Mouse (Mus musculus) neural tube, embryonic 14.5 days (tissue): ENCODE measurements around the gene Pomgnt2. TPM values are rescaled to one million over a fixed set of nuclear protein-coding genes. Genes with fewer than 3 reads are reported as not detected.

Source experiments
- ATAC-seq: fragments of 200-750 bp; cut with Nextera tagmentation; 2 replicates; pipeline ENCODE4 v1.8.0; 2017; ENCODE audit warnings: low read depth, mild to moderate bottlenecking, moderate TSS enrichment, moderate library complexity
- H3K27ac ChIP-seq: fragments of 300-500 bp; sonication (generic); 2 replicates; pipeline ENCODE4 v1.5.1; 2014; ENCODE audit warnings: low read depth, mild to moderate bottlenecking, control low read depth, low read length, moderate library complexity, mixed read lengths
- H3K27me3 ChIP-seq: fragments of 300-500 bp; sonication (generic); 2 replicates; pipeline ENCODE4 v1.6.1; 2014; ENCODE audit warnings: low read length; ENCODE audit not compliant: control insufficient read depth, insufficient read depth
- H3K36me3 ChIP-seq: fragments of 300-500 bp; sonication (generic); 2 replicates; pipeline ENCODE4 v1.6.1; 2014; ENCODE audit warnings: low read length, mixed read lengths; ENCODE audit not compliant: control insufficient read depth, insufficient read depth
- H3K4me1 ChIP-seq: fragments of 300-500 bp; sonication (generic); 2 replicates; pipeline ENCODE4 v1.6.1; 2014; ENCODE audit warnings: low read length; ENCODE audit not compliant: control insufficient read depth, insufficient read depth
- H3K4me2 ChIP-seq: fragments of 300-500 bp; sonication (generic); 2 replicates; pipeline ENCODE4 v1.6.1; 2014; ENCODE audit warnings: mild to moderate bottlenecking, low read depth, low read length, control low read depth
- H3K4me3 ChIP-seq: fragments of 300-500 bp; sonication (generic); 2 replicates; pipeline ENCODE4 v1.5.1; 2014; ENCODE audit warnings: low read depth, low read length, control low read depth, mixed read lengths
- H3K9ac ChIP-seq: fragments of 300-500 bp; sonication (generic); replicated peaks from 2 replicates; pipeline ENCODE4 v1.6.1; 2014; ENCODE audit warnings: low read depth, mild to moderate bottlenecking, control low read depth, low read length, mixed read lengths
- H3K9me3 ChIP-seq: fragments of 300-500 bp; sonication (generic); 2 replicates; pipeline ENCODE4 v1.6.1; 2016; ENCODE audit warnings: low read length; ENCODE audit not compliant: control insufficient read depth
- WGBS: fragments of 180-500 bp; shearing (Covaris S2); extraction: QIAGEN DNeasy Blood & Tissue Kit; methylation state at CpG from one replicate; pipeline ENCODE4 v1.1.7; 2014; 5-methylcytosine and 5-hydroxymethylcytosine counted together
- polyA plus RNA-seq: library from polyadenylated mRNA; unstranded; fragments of >200 nt; fragmentation: Nextera tagmentation; extraction: Ambion mirVana; gene quantifications from 2 replicates; pipeline ENCODE4 v1.2.1, GENCODE M21; 2014

Gene Pomgnt2
- polyA plus RNA-seq, 1 experiment from 2014 or later = 28.1 TPM

DNA sequence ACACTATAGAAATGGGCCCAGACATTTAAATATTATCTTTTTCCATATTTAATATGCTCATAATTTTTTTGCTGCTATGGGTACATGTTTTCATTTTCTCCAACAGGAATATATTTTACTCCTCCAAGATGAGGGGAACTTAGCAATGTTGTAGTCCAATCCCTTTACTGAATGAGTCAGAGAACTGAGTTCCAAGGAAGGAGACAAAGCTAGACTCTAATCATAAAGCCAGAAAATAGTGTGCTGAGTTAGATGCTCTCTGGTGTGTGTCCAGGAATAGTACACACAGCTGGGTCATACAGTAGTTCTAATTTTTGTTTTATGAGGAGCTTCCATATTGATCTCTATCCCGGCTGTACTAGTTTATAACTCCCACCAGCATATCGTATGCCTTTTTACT, 9.3 kb upstream of the Pomgnt2 start:
- no peaks in the 10 kb centered on the region for H3K36me3 ChIP-seq
- no peak for ATAC-seq
- H3K4me3 ChIP-seq = no peak overlapping the region
- no peak overlapping the region for H3K9ac ChIP-seq
- H3K27me3 ChIP-seq = no peaks in the 10 kb centered on the region
- 87% methylated on average over 2 of the region's 2 CpGs for WGBS
- no peaks in the 10 kb centered on the region for H3K9me3 ChIP-seq
- no peak overlapping the region for H3K4me2 ChIP-seq
- H3K27ac ChIP-seq = no peak overlapping the region
- H3K4me1 ChIP-seq = peaks cover 4% of the 10 kb centered on the region; the same call in 1 of the 2 replicates

DNA sequence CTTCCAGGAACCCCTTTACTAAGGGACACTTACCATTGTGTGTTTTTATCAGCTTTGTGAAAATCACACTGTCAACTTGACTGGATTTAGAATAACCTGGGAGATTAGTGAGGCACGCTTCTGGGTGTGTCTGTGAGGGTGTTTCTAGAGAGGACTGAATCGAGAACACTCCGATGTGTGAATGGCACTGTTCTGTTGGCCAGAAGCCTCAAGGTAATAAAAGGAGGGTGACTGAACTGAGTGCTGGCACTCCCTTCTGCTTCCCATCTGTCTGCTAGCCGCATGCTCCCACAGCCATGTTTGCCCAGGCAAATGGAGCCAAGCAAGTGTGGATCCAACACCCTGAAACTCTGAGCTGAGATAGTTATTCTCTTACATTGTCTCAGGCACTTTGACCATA, 1.1 kb upstream of the Pomgnt2 start:
- WGBS = 78% methylated on average over 4 of the region's 4 CpGs
- H3K4me2 ChIP-seq = no peak overlapping the region
- ATAC-seq = no peak
- no peak overlapping the region for H3K9ac ChIP-seq
- H3K9me3 ChIP-seq = no peaks in the 10 kb centered on the region
- peaks cover 4% of the 10 kb centered on the region; the same call in 1 of the 2 replicates for H3K27me3 ChIP-seq
- H3K4me3 ChIP-seq = no peak overlapping the region
- no peak overlapping the region for H3K27ac ChIP-seq
- no peaks in the 10 kb centered on the region for H3K36me3 ChIP-seq
- 0 out of 2 replicates have a peak, but pooled peaks cover 9% of the 10 kb centered on the region for H3K4me1 ChIP-seq

DNA sequence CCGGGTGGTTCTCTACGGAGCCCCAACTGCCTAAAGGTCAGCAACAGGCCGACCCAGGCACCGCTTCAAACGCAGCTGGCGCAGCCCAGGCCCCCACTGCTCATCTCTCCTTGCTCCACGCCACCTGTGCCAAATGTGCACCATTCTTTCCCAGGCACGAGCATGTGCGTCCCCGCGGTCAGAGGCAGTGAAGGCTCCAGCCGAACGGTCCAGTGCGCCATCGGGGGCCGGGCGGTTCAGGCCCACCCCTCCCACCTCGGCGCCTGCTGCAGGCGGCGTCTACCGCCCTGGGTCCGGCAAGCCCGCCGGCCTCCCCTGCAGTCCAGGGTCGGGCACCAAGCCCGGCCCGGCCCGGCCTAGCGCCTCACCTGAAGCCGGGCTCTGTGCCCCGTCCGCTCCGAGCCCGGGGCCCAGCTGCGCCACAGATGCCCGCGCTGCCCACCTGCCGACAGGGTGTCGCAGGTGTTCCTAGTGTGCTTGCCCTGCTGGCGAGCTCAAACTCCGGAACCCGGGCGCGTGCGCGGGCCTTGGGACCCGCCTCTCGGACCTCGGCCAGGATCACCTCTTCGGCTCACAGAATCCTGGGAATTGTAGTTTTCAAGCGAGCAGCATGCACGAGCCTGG, 1.3 kb downstream of the Pomgnt2 start:
- H3K27me3 ChIP-seq = peaks cover 4% of the 10 kb centered on the region; the same call in 1 of the 2 replicates
- no peak overlapping the region for H3K27ac ChIP-seq
- H3K4me2 ChIP-seq = peak overlapping the region; percentile 87
- under 1% methylated on average over 50 of the region's 53 CpGs for WGBS
- H3K9ac ChIP-seq = peak overlapping the region; percentile 88
- ATAC-seq = peak; percentile 92
- 0 out of 2 replicates have a peak, but pooled peaks cover 9% of the 10 kb centered on the region for H3K4me1 ChIP-seq
- H3K36me3 ChIP-seq = no peaks in the 10 kb centered on the region
- no peaks in the 10 kb centered on the region for H3K9me3 ChIP-seq
- peak overlapping the region; percentile 96 for H3K4me3 ChIP-seq

DNA sequence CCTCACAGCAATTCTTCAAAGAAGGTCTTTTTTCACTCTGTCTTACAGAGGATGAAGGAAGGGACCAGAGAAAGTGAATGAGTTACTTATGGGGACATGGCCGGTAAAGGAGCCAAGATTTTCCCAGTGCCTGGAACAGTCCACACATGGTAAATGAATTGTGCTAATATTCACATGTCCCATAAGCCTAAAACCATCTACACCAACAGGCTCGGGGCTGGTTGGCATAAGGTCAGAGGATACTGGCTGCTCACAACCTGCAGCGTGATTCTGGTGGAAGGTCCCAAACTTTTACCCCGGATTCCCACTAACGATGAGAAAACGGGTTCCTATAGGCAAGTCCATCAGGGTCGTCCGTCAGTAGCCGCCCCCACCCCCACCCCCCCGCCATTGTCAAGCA, 1.8 kb downstream of the Pomgnt2 start:
- H3K4me2 ChIP-seq = peak overlapping the region; percentile 87
- WGBS = 12% methylated on average over 10 of the region's 10 CpGs
- H3K4me1 ChIP-seq = 0 out of 2 replicates have a peak, but pooled peaks cover 9% of the 10 kb centered on the region
- no peaks in the 10 kb centered on the region for H3K9me3 ChIP-seq
- H3K36me3 ChIP-seq = no peaks in the 10 kb centered on the region
- ATAC-seq = no peak
- peak overlapping the region; percentile 88 for H3K9ac ChIP-seq
- no peak overlapping the region for H3K27ac ChIP-seq
- H3K27me3 ChIP-seq = peaks cover 4% of the 10 kb centered on the region; the same call in 1 of the 2 replicates
- peak overlapping the region; percentile 96 for H3K4me3 ChIP-seq

DNA sequence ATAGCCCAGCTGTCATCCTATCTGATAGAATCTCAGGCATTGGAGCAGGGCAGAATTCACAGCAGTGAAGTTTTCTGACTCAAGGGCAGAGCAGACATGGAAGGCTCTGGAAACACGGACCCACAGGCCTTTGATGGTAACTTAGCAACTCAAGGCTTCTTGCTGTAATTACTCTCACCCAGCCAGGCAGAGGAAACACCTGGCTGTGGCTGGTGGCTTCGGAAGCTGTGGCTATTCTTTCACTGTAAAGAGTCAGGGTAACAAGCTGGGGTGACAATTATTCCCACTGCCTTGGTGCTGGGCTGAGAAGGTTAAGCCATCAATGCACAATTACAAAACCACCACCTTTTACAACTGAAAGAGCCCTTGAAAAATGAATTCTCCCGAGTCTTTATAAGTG, 3.9 kb downstream of the Pomgnt2 start:
- Histone ChIP-seq H3K4me3 (no peak overlapping the region), H3K27me3 (peaks cover 4% of the 10 kb centered on the region; the same call in 1 of the 2 replicates), H3K9me3 (no peaks in the 10 kb centered on the region), H3K27ac (no peak overlapping the region), H3K4me1 (0 out of 2 replicates have a peak, but pooled peaks cover 9% of the 10 kb centered on the region), H3K36me3 (no peaks in the 10 kb centered on the region), H3K9ac (no peak overlapping the region), H3K4me2 (no peak overlapping the region)
- 65% methylated on average over 3 of the region's 3 CpGs for WGBS
- no peak for ATAC-seq

DNA sequence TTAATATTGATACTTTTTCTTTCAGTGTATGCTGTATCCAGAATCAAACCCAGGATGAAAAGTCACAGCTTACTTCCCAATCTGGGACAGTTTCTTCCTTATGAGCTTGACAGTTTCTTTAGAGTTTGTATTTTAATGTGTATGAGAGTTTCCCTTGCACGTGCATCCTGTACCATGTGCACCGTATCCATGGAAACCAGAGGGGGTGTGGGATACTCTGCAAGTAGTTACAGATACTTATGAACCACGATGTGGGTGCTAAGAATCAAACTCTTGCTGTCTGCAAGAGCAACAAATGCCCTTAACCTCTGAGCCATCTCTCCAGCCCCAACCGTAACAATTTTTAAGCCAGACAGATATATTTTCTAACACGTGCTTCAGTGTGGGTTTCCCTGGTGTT, 5.9 kb downstream of the Pomgnt2 start:
- peaks cover 4% of the 10 kb centered on the region; the same call in 1 of the 2 replicates for H3K27me3 ChIP-seq
- 62% methylated on average over 5 of the region's 5 CpGs for WGBS
- 0 out of 2 replicates have a peak, but pooled peaks cover 9% of the 10 kb centered on the region for H3K4me1 ChIP-seq
- H3K27ac ChIP-seq = no peak overlapping the region
- no peaks in the 10 kb centered on the region for H3K9me3 ChIP-seq
- H3K4me2 ChIP-seq = no peak overlapping the region
- H3K9ac ChIP-seq = no peak overlapping the region
- H3K4me3 ChIP-seq = no peak overlapping the region
- no peak for ATAC-seq
- no peaks in the 10 kb centered on the region for H3K36me3 ChIP-seq

DNA sequence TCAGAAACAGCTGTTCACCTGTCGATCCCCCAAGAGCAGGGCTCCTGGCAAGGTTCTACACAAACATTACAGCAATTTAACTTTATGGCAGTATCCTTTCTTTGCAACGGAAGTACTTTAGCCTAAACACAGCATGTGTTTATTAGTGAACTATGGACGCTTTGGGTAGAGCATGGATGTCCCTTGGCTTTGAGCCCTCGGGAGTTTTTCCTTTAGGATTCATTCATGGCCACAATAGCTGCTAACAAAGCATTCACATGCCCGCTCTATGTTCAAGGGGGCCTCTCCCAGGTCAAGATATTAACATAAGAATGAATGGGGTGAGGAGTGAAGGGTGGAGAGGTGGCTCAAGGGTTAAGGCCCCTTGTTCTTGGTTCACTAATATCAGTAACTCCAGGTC, 7.4 kb downstream of the Pomgnt2 start:
- Histone ChIP-seq H3K27ac (no peak overlapping the region), H3K4me3 (no peak overlapping the region), H3K9me3 (no peaks in the 10 kb centered on the region), H3K4me2 (no peak overlapping the region), H3K4me1 (0 out of 2 replicates have a peak, but pooled peaks cover 3% of the 10 kb centered on the region), H3K36me3 (no peaks in the 10 kb centered on the region), H3K9ac (no peak overlapping the region), H3K27me3 (no peaks in the 10 kb centered on the region)
- WGBS = 13% methylated on average over 5 of the region's 5 CpGs
- no peak for ATAC-seq

DNA sequence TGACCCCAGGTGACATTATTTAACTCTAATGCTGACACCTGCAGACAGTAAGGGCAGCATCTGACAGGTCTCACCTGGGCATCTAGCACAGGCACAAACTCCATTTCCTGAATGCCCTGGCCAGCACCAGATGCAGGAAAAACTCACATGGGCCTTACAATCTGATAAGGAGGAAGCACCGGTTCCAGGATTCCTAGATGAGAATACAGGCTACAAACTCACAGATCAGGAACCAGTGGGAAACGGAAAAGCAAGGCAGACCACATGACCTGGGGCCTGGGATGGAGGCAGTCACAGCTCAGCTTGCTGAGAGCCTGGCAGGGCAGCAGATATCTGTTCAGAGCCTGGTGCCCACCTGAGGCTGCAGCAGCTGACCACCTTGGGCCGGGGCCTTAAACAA, 8.0 kb downstream of the Pomgnt2 start:
- H3K36me3 ChIP-seq = no peaks in the 10 kb centered on the region
- ATAC-seq = no peak
- no peaks in the 10 kb centered on the region for H3K9me3 ChIP-seq
- H3K4me3 ChIP-seq = no peak overlapping the region
- H3K27me3 ChIP-seq = no peaks in the 10 kb centered on the region
- H3K4me2 ChIP-seq = no peak overlapping the region
- no peak overlapping the region for H3K9ac ChIP-seq
- no peak overlapping the region for H3K27ac ChIP-seq
- H3K4me1 ChIP-seq = no peaks in the 10 kb centered on the region
- 73% methylated on average over 3 of the region's 3 CpGs for WGBS
